Mouse (Mus musculus): ENCODE results near the gene Il1rl2. TPM values are rescaled to one million over a fixed set of nuclear protein-coding genes. Genes with fewer than 3 reads are reported as not detected.
"Not testable (repeated sequence)": the region's sequence is repeated elsewhere in the genome, so short reads cannot be mapped to it uniquely, and the experiment has no call there.

The Il1rl2 gene
- polyA plus RNA-seq, 1 experiment: not detected

DNA sequence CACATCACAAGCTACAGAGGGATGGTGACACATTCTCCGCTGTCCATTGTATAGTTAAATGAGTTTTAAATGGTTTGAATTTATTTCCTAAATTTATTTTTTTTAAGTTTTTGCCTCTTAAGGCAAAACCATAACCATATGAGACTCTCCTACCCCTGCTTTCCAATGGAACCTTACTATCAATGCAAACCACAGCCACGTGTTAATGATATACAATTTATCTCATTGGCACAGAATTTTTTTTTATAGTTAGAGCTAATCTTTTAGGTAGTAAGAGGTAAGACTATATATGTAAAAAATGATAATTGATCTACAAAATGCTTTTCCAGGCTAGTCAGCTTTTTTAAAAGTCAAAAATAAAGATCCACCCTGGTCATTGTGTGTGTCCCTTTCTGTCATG lies 26.4 kb upstream of the Il1rl2 start:
- TF ChIP-seq CTCF (IDR thresholded peaks at IDR 0.05; ENCODE audit: control insufficient read depth, insufficient read depth, insufficient read length) (no peak), USF1 (IDR thresholded peaks at IDR 0.05; ENCODE audit: low read depth) (no peak), FOSL1 (IDR thresholded peaks at IDR 0.05; ENCODE audit: insufficient read depth, low read length, poor library complexity, severe bottlenecking) (no peak), MAX (IDR thresholded peaks at IDR 0.05) (no peak), MYOG (IDR thresholded peaks at IDR 0.05; ENCODE audit: control insufficient read depth, extremely low read depth, insufficient read length) (no peak), CEBPB (IDR thresholded peaks at IDR 0.05; ENCODE audit: low read depth) (no peak), MYOD1 (IDR thresholded peaks at IDR 0.05; ENCODE audit: control insufficient read depth, insufficient read length, low read depth) (no peak)
- Histone ChIP-seq H3ac (ENCODE audit: control insufficient read depth, insufficient read length, low read depth) (no peak overlapping the region), H3K79me3 (ENCODE audit: low read depth) (no peaks in the 10 kb centered on the region), H3K36me3 (ENCODE audit: control insufficient read depth, insufficient read depth) (peaks cover 73% of the 10 kb centered on the region), H3K4me3 (ENCODE audit: insufficient read depth, poor library complexity, severe bottlenecking) (no peak overlapping the region), H3K27me3 (ENCODE audit: control insufficient read depth, insufficient read depth, insufficient read length) (no peaks in the 10 kb centered on the region), H3K79me2 (ENCODE audit: control insufficient read depth, insufficient read depth) (no peaks in the 10 kb centered on the region)

DNA sequence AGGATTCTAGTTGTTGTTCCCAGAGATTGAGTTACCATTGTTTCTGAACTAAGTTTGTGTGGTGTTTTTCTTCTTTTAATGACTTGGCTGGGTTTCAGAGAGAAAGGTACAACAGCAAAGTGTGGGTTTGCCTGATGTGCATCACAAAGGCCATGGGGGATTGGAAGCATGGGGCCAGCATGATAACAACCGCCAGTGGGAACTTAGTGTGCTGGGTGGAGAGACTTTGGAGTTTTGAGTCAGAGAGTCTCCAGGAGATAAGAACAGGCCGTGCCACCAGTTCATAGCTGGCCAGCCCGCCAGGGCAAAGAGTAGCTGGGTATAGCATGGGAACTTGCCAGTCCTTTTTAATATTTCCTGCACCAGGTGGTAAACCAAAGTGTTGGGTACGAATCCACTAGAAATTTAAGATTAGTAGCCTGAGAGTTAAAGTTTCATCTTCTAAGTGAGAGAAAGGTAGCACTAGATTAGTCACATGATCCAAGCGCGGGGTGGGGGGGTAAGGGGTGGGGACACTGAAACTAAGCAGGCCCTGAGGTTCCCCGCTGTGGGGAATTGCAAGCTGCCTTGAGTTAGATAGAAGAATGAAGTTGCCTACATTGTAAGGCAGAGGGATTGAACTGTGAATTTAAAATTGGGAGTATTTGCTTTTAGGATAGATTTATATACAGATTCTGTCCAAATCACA lies 21.1 kb upstream of the Il1rl2 start:
- TF ChIP-seq USF1 (IDR thresholded peaks at IDR 0.05; ENCODE audit: low read depth) (no peak), CEBPB (IDR thresholded peaks at IDR 0.05; ENCODE audit: low read depth) (no peak), FOSL1 (IDR thresholded peaks at IDR 0.05; ENCODE audit: insufficient read depth, low read length, poor library complexity, severe bottlenecking) (no peak), MYOD1 (IDR thresholded peaks at IDR 0.05; ENCODE audit: control insufficient read depth, insufficient read length, low read depth) (no peak), MAX (IDR thresholded peaks at IDR 0.05) (no peak), CTCF (IDR thresholded peaks at IDR 0.05; ENCODE audit: control insufficient read depth, insufficient read depth, insufficient read length) (no peak), MYOG (IDR thresholded peaks at IDR 0.05; ENCODE audit: control insufficient read depth, extremely low read depth, insufficient read length) (no peak)
- Histone ChIP-seq H3K4me3 (ENCODE audit: insufficient read depth, poor library complexity, severe bottlenecking) (no peak overlapping the region), H3K79me2 (ENCODE audit: control insufficient read depth, insufficient read depth) (no peaks in the 10 kb centered on the region), H3K79me3 (ENCODE audit: low read depth) (no peaks in the 10 kb centered on the region), H3ac (ENCODE audit: control insufficient read depth, insufficient read length, low read depth) (no peak overlapping the region), H3K36me3 (ENCODE audit: control insufficient read depth, insufficient read depth) (peaks cover 42% of the 10 kb centered on the region), H3K27me3 (ENCODE audit: control insufficient read depth, insufficient read depth, insufficient read length) (no peaks in the 10 kb centered on the region)

DNA sequence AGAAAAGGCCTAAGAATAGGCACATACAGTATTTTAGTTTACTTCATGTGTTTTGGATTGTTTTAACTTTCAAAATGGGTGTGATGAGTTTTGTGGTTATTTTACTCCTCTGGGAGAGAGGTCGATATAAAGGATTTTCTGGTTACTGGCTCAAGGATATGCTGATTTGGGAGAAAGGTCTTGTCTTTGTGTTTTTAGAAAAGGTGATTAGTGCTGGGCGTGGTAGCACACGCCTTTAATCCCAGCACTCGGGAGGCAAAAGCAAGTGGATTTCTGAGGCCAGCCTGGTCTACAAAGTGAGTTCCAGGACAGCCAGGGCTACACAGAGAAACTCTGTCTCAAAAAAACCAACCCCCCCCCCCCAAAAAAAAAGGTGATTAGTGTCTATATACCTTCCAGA lies 20.1 kb upstream of the Il1rl2 start:
- H3K27me3 ChIP-seq (ENCODE audit: control insufficient read depth, insufficient read depth, insufficient read length); H3ac ChIP-seq (ENCODE audit: control insufficient read depth, insufficient read length, low read depth); H3K4me3 ChIP-seq (ENCODE audit: insufficient read depth, poor library complexity, severe bottlenecking); H3K79me2 ChIP-seq (ENCODE audit: control insufficient read depth, insufficient read depth); H3K79me3 ChIP-seq (ENCODE audit: low read depth): not testable (repeated sequence)
- H3K36me3 ChIP-seq (ENCODE audit: control insufficient read depth, insufficient read depth): peaks cover 34% of the 10 kb centered on the region

DNA sequence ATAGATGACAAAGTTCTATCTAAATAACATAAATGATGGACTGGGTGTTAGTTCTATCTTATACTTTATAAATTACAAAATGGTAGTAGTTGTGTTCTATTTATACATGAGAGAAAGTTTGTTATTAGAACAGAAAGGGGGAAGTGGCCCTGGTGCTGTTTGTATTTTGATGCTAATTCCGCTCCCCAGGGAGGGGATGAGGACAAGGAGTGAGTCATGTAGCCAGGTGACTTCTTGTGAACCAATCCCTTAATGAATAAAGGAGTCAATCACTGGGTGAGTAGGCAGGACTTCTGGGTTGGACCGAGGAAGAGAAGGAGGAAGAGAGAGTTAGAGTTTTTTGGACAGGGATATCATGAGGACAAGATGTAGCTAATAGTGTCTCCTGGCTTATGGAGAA lies 18.3 kb upstream of the Il1rl2 start:
- H3K79me3 ChIP-seq (ENCODE audit: low read depth): no peaks in the 10 kb centered on the region

DNA sequence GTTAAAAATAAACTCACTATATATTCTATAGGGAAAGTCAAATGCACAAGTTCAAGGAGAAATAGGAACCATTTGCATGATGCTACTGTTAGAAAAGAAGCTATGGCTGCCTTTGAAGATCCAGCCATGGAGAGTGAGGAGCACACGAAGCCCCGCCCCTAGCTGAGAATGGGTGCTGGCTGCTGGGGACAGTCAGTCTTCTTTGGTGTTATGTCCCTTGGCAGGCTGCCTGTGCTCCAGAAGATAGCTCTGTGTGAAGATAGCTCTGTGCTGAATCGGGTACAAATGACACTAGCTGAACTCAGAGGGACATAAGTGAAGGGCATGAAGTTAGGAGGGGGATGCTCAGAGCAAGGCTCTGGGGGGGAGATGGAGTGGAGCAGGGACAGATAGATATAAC lies 13.3 kb upstream of the Il1rl2 start:
- Histone ChIP-seq H3K79me2 (ENCODE audit: control insufficient read depth, insufficient read depth) (no peaks in the 10 kb centered on the region), H3K79me3 (ENCODE audit: low read depth) (no peaks in the 10 kb centered on the region), H3K4me3 (ENCODE audit: insufficient read depth, poor library complexity, severe bottlenecking) (no peak overlapping the region), H3ac (ENCODE audit: control insufficient read depth, insufficient read length, low read depth) (no peak overlapping the region), H3K27me3 (ENCODE audit: control insufficient read depth, insufficient read depth, insufficient read length) (no peaks in the 10 kb centered on the region), H3K36me3 (ENCODE audit: control insufficient read depth, insufficient read depth) (peaks cover 46% of the 10 kb centered on the region)
- TF ChIP-seq MAX (IDR thresholded peaks at IDR 0.05) (no peak), CEBPB (IDR thresholded peaks at IDR 0.05; ENCODE audit: low read depth) (no peak), CTCF (IDR thresholded peaks at IDR 0.05; ENCODE audit: control insufficient read depth, insufficient read depth, insufficient read length) (no peak), FOSL1 (IDR thresholded peaks at IDR 0.05; ENCODE audit: insufficient read depth, low read length, poor library complexity, severe bottlenecking) (no peak), USF1 (IDR thresholded peaks at IDR 0.05; ENCODE audit: low read depth) (no peak), MYOG (IDR thresholded peaks at IDR 0.05; ENCODE audit: control insufficient read depth, extremely low read depth, insufficient read length) (no peak), MYOD1 (IDR thresholded peaks at IDR 0.05; ENCODE audit: control insufficient read depth, insufficient read length, low read depth) (no peak)

More for the DNA sequence above, 18.3 kb upstream of the Il1rl2 start:
- Histone ChIP-seq H3K79me2 (ENCODE audit: control insufficient read depth, insufficient read depth) (no peaks in the 10 kb centered on the region), H3K4me3 (ENCODE audit: insufficient read depth, poor library complexity, severe bottlenecking) (no peak overlapping the region), H3K36me3 (ENCODE audit: control insufficient read depth, insufficient read depth) (peaks cover 38% of the 10 kb centered on the region), H3K27me3 (ENCODE audit: control insufficient read depth, insufficient read depth, insufficient read length) (no peaks in the 10 kb centered on the region), H3ac (ENCODE audit: control insufficient read depth, insufficient read length, low read depth) (no peak overlapping the region)
- TF ChIP-seq MYOD1 (IDR thresholded peaks at IDR 0.05; ENCODE audit: control insufficient read depth, insufficient read length, low read depth) (no peak), MAX (IDR thresholded peaks at IDR 0.05) (no peak), CEBPB (IDR thresholded peaks at IDR 0.05; ENCODE audit: low read depth) (no peak), USF1 (IDR thresholded peaks at IDR 0.05; ENCODE audit: low read depth) (no peak), CTCF (IDR thresholded peaks at IDR 0.05; ENCODE audit: control insufficient read depth, insufficient read depth, insufficient read length) (no peak), MYOG (IDR thresholded peaks at IDR 0.05; ENCODE audit: control insufficient read depth, extremely low read depth, insufficient read length) (no peak), FOSL1 (IDR thresholded peaks at IDR 0.05; ENCODE audit: insufficient read depth, low read length, poor library complexity, severe bottlenecking) (no peak)

DNA sequence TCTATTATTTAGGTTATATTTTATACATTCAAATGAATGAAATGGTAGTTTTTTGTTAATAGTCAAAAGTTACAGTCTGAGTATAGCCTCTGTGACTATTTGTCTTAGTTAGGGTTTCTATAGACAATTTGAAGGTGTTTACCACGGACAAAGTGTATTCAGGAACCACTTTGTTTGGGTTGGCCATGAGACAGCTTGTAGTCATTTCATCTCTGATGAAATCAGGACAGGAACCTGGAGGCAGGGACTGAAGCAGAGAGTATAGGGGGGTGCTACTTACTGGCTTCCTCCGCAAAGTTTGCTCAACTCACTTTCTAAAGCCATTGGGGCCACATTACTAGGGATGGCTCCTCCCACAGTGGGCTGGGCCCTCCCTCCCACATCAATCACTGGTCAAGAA lies 12.8 kb upstream of the Il1rl2 start:
- Histone ChIP-seq H3K36me3 (ENCODE audit: control insufficient read depth, insufficient read depth) (peaks cover 45% of the 10 kb centered on the region), H3K27me3 (ENCODE audit: control insufficient read depth, insufficient read depth, insufficient read length) (no peaks in the 10 kb centered on the region), H3K4me3 (ENCODE audit: insufficient read depth, poor library complexity, severe bottlenecking) (no peak overlapping the region), H3K79me3 (ENCODE audit: low read depth) (no peaks in the 10 kb centered on the region), H3ac (ENCODE audit: control insufficient read depth, insufficient read length, low read depth) (no peak overlapping the region), H3K79me2 (ENCODE audit: control insufficient read depth, insufficient read depth) (no peaks in the 10 kb centered on the region)
- no peak for TF ChIP-seq CEBPB (IDR thresholded peaks at IDR 0.05; ENCODE audit: low read depth)
- TF ChIP-seq MYOD1 (IDR thresholded peaks at IDR 0.05; ENCODE audit: control insufficient read depth, insufficient read length, low read depth): no peak
- no peak for TF ChIP-seq FOSL1 (IDR thresholded peaks at IDR 0.05; ENCODE audit: insufficient read depth, low read length, poor library complexity, severe bottlenecking)
- TF ChIP-seq MAX (IDR thresholded peaks at IDR 0.05): no peak
- no peak for TF ChIP-seq USF1 (IDR thresholded peaks at IDR 0.05; ENCODE audit: low read depth)
- TF ChIP-seq CTCF (IDR thresholded peaks at IDR 0.05; ENCODE audit: control insufficient read depth, insufficient read depth, insufficient read length): no peak
- TF ChIP-seq MYOG (IDR thresholded peaks at IDR 0.05; ENCODE audit: control insufficient read depth, extremely low read depth, insufficient read length): no peak

Data from C2C12 (cell line).